Mouse (Mus musculus) G1E (cell line): ENCODE measurements around the gene Pou6f2. TPM values are rescaled to one million over a fixed set of nuclear protein-coding genes. Genes with fewer than 3 reads are reported as not detected.

Experiments used
- ATAC-seq: 2 replicates; pipeline ENCODE4 v1.8.0; 2016; ENCODE audit warnings: mild to moderate bottlenecking; ENCODE audit not compliant: insufficient number of reproducible peaks, poor library complexity, low FRiP score, severe bottlenecking; ENCODE audit errors: extremely low read depth
- DNase-seq: peaks from one replicate; pipeline ENCODE4 v3.0.0; 2012; ENCODE audit warnings: low spot score
- H3K27me3 ChIP-seq: 2 replicates; pipeline ENCODE4 v1.6.1; 2012; ENCODE audit warnings: mild to moderate bottlenecking, low read length, inconsistent platforms; ENCODE audit not compliant: insufficient read depth
- H3K36me3 ChIP-seq: replicated peaks from 2 replicates; pipeline ENCODE3; 2012; ENCODE audit warnings: mild to moderate bottlenecking, inconsistent platforms
- H3K4me1 ChIP-seq: 2 replicates; pipeline ENCODE4 v1.6.1; 2012; ENCODE audit warnings: low read depth, low read length, inconsistent platforms, mixed read lengths; ENCODE audit not compliant: insufficient read depth
- H3K4me3 ChIP-seq: 2 replicates; pipeline ENCODE4 v1.5.1; 2012; ENCODE audit warnings: low read depth, mild to moderate bottlenecking, inconsistent platforms, low read length, moderate library complexity, mixed read lengths
- H3K9me3 ChIP-seq: replicated peaks from 2 replicates; pipeline ENCODE4 v1.6.1; 2012; ENCODE audit warnings: inconsistent platforms
- CTCF ChIP-seq: IDR thresholded peaks from 2 replicates; pipeline ENCODE4 v1.5.1; 2012; ENCODE audit warnings: low read depth, low read length, inconsistent platforms, mixed read lengths
- GATA1 ChIP-seq: IDR thresholded peaks from 2 replicates; pipeline ENCODE4 v1.6.1; 2012; ENCODE audit warnings: borderline replicate concordance, low read length, inconsistent platforms, mixed read lengths
- GATA2 ChIP-seq: IDR thresholded peaks from 2 replicates; pipeline ENCODE4 v1.6.1; 2012; ENCODE audit warnings: low read depth, low read length, inconsistent platforms, borderline replicate concordance
- POLR2AphosphoS5 ChIP-seq: IDR thresholded peaks from 2 replicates; pipeline ENCODE4 v1.6.1; 2012; ENCODE audit warnings: low read depth, low read length, inconsistent platforms; ENCODE audit not compliant: insufficient replicate concordance
- TAL1 ChIP-seq: conservative IDR thresholded peaks from 2 replicates; pipeline ENCODE4 v1.6.1; 2012; ENCODE audit warnings: low read depth, low read length, inconsistent platforms, mixed read lengths
- polyA plus RNA-seq: library from polyadenylated mRNA; stranded (reverse); fragments of >175 nt; gene quantifications from 2 replicates; pipeline ENCODE4 v1.2.3, GENCODE M21; 2012
- total RNA-seq, 2 experiments: library from RNA; stranded (forward) in 1 of 2; stranded (reverse) in 1 of 2; fragments of 200-1000 nt in 1 of 2; fragments of >200 nt in 1 of 2; fragmentation: Nextera tagmentation in 1 of 2; gene quantifications; 2 replicates each; pipeline ENCODE4 v1.2.3; 2014 to 2017

Gene Pou6f2
- total and polyA plus RNA-seq, 3 experiments, result 0.05 TPM; not detected in 2

DNA sequence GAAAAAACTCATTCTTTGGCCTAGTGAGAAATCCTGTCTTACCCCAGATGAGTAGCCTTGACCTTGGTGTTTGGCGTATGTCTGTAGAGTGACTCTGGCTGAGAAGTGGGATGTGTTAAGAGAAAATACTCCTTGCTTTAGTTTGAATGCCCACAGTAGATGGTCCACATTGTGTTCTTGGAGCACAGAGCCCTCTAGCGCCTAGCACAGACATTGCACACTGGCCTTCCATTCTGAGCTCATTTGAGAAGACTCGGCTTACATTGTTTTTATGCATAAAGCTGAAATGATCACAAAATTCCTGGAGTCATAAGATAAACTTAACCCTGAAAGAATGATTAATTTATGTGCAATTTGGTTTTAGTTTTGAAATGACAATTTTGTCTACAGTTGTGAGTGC is 223.5 kb downstream of the Pou6f2 start:
- ATAC-seq, result no peak
- Histone ChIP-seq H3K4me1 (no peaks in the 10 kb centered on the region), H3K9me3 (no peaks in the 10 kb centered on the region), H3K4me3 (no peak overlapping the region), H3K36me3 (no peaks in the 10 kb centered on the region), H3K27me3 (no peaks in the 10 kb centered on the region)
- peak; percentile 2 for DNase-seq
- TF ChIP-seq CTCF (peak; percentile 65), GATA1 (no peak)

DNA sequence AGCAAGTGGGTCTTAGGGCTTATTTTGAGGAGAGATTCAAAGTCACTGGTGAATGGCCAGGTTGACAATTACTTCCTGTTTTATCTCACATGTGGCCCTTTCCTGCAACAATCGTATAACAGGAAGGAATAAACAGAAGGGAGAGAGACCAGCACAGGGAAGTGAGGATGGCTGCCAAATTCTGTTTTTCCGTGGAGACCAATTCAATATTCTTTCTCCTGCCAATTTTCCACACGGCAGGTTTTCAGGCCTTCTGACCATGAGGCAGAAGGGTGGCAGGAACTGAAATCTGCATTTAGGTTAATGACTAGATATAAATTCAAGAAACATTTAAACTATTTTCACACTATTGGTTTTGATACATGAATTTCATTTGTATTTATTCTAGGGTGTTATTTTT is 224.5 kb downstream of the Pou6f2 start:
- Histone ChIP-seq H3K27me3 (no peaks in the 10 kb centered on the region), H3K4me3 (no peak overlapping the region), H3K9me3 (no peaks in the 10 kb centered on the region), H3K4me1 (no peaks in the 10 kb centered on the region), H3K36me3 (no peaks in the 10 kb centered on the region)
- TF ChIP-seq POLR2AphosphoS5 (no peak), GATA1 (no peak), CTCF (no peak), TAL1 (no peak), GATA2 (no peak)
- ATAC-seq, result no peak
- no peak for DNase-seq

DNA sequence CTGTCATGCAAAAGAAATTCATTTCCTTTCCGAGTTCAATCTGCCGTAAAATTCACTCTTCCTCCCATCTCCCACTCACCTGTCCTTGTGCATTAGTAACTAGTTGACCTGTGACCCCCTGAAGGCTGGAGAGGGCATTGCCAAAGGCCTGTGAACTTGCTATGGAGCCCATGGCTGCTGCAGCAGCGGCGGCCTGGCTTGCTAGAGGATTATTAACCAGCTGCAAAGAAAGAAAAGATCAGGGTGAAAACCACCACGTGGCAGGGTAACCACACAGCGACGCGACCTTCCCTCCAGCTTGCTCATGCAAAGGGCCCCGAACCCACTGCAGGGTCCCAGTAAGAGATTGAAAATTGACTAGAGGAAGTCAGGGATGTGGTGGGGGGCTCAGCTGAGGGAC is 225.2 kb downstream of the Pou6f2 start:
- Histone ChIP-seq H3K4me1 (no peaks in the 10 kb centered on the region), H3K9me3 (no peaks in the 10 kb centered on the region), H3K36me3 (no peaks in the 10 kb centered on the region), H3K27me3 (no peaks in the 10 kb centered on the region), H3K4me3 (no peak overlapping the region)
- TF ChIP-seq POLR2AphosphoS5 (no peak), CTCF (no peak), GATA2 (no peak), GATA1 (no peak), TAL1 (no peak)
- no peak for ATAC-seq
- no peak for DNase-seq

DNA sequence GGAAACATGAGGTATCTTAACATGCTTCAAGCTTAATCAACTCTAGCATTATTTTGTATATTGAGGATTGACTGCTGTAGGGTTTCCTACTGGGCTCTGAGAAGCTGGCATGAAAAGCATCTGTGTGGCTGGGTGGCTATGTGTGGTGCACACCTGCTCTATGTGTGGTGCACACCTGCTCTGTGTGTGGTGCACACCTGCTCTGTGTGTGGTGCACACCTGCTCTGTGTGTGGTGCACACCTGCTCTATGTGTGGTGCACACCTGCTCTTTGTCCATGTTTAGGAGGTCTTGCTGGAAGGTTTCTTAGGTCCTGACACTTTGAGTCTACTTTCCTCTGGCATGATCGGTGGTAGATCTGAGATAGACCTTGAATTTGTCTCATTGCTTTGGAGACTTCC is 233.3 kb downstream of the Pou6f2 start:
- DNase-seq, result no peak
- Histone ChIP-seq H3K27me3 (no peaks in the 10 kb centered on the region), H3K4me3 (no peak overlapping the region), H3K9me3 (no peaks in the 10 kb centered on the region), H3K4me1 (no peaks in the 10 kb centered on the region), H3K36me3 (no peaks in the 10 kb centered on the region)
- no peak for TF ChIP-seq GATA2
- no peak for TF ChIP-seq CTCF
- TF ChIP-seq GATA1, result no peak
- TF ChIP-seq POLR2AphosphoS5, result no peak
- no peak for TF ChIP-seq TAL1
- no peak for ATAC-seq

DNA sequence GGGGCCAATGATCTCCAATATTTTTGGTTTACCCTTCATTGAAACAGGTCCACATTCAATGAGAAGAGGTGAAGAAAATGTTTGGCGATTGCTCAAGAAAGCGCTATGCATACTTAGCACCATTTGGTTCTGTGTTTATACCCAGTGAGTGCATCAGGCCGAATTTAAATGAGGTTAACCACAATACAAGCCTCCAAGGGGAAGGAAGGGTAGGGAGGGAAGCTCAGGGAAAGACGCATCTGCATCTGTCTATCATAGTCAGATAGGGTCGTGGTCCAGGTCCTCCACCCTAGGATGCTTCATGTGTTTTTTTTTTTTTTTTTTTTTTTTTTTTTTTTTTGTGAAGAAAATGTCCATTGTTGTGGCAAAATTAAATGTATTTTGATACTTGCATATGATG is 236.9 kb downstream of the Pou6f2 start:
- no peaks in the 10 kb centered on the region for H3K4me1 ChIP-seq
- no peaks in the 10 kb centered on the region for H3K36me3 ChIP-seq
- no peak for ATAC-seq
- no peaks in the 10 kb centered on the region for H3K9me3 ChIP-seq
- H3K4me3 ChIP-seq, result no peak overlapping the region
- TF ChIP-seq POLR2AphosphoS5 (no peak), GATA2 (no peak), CTCF (no peak), GATA1 (no peak), TAL1 (no peak)
- H3K27me3 ChIP-seq, result no peaks in the 10 kb centered on the region
- no peak for DNase-seq

DNA sequence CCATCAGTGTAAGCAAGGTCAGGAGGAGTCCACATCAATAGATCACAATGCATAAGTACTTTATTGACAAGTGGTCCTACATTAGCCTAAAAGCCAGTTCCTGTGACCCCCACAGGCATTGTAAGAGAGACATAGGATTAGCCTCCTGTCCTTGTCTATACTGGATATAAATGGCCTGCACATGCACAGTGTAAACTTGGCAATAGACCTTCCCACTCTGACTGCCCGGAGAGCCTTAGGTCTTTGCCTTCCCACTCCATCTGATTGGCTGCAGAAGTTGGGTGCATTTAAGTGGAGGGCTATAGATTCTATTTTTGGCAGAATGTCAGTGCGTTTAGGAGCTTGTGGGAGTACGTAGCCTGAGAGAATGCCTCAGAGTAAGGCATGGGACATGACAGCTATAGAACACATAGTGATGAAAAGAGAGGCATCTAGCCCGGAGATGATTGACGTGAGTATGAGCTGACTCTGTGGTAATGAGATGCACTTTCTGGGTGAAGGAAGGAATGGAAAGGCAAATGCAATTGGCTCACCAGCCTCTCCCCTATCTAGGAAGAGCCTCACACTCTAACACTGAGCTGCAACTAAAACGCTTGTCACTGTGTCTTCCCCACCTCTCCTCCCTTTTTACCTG is 243.4 kb downstream of the Pou6f2 start:
- ATAC-seq (no peak), DNase-seq (no peak)
- no peaks in the 10 kb centered on the region for H3K4me1 ChIP-seq
- no peak overlapping the region for H3K4me3 ChIP-seq
- no peaks in the 10 kb centered on the region for H3K27me3 ChIP-seq
- TF ChIP-seq GATA1, result no peak
- no peak for TF ChIP-seq POLR2AphosphoS5
- TF ChIP-seq TAL1, result no peak
- no peaks in the 10 kb centered on the region for H3K36me3 ChIP-seq
- H3K9me3 ChIP-seq, result no peaks in the 10 kb centered on the region

DNA sequence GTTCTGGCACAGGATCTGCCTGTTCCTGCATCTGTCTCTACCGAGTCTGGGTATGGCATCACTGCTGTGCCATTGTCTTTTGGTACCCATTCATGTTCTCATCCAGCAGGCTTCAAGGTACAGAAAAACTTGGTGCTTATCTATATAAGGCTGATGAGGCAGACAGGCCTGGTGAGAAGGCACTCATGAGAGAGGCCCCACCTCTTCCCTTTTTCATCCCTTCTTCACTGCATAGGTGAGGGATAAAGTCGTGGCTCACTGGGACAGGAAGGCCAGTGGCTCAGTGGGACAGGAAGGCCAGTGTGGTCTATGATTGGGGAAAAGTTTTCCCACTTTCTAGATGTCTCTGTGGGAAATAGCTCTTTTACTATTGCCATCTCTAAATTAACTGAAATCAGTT is 263.8 kb downstream of the Pou6f2 start:
- DNase-seq (no peak), ATAC-seq (no peak)
- no peaks in the 10 kb centered on the region for H3K27me3 ChIP-seq
- TF ChIP-seq CTCF (no peak), GATA2 (no peak), GATA1 (no peak), POLR2AphosphoS5 (no peak), TAL1 (no peak)
- no peak overlapping the region for H3K4me3 ChIP-seq
- H3K9me3 ChIP-seq, result no peaks in the 10 kb centered on the region
- H3K4me1 ChIP-seq, result no peaks in the 10 kb centered on the region
- H3K36me3 ChIP-seq, result no peaks in the 10 kb centered on the region
